Mouse (Mus musculus) MEL (cell line): ENCODE measurements around the gene Plk1. TPM values are rescaled to one million over a fixed set of nuclear protein-coding genes. Genes with fewer than 3 reads are reported as not detected.

Experiments
- DNase-seq: peaks from one replicate; pipeline ENCODE4 v3.0.0; 2011; ENCODE audit warnings: low read depth, low spot score
- H3K27ac ChIP-seq: 2 replicates; pipeline ENCODE4 v1.5.1; 2012; ENCODE audit warnings: low read depth, mild to moderate bottlenecking, control low read depth, low read length, moderate library complexity; ENCODE audit not compliant: control insufficient read depth
- H3K27me3 ChIP-seq, 2 experiments: fragments of 150-350 bp in 1 of 2; sonication (generic) in 1 of 2; 2 replicates each; pipeline ENCODE4 v1.6.1; 2012; ENCODE audit warnings: low read length in 2 of 2, mild to moderate bottlenecking in 2 of 2, improper control_type of control experiment in 1 of 2, moderate library complexity in 1 of 2; ENCODE audit not compliant: insufficient read depth in 2 of 2, control insufficient read depth in 1 of 2
- H3K36me3 ChIP-seq, 2 experiments: 2 replicates each; pipeline ENCODE4 v1.6.1; 2012 to 2014; ENCODE audit warnings: low read length in 2 of 2, improper control_type of control experiment in 1 of 2, inconsistent platforms in 1 of 2, mild to moderate bottlenecking in 1 of 2; ENCODE audit not compliant: insufficient read depth in 2 of 2, control insufficient read depth in 1 of 2
- H3K4me1 ChIP-seq, 2 experiments: fragments of 150-350 bp in 1 of 2; sonication (generic) in 1 of 2; 2 replicates each; pipeline ENCODE4 v1.6.1; 2012; ENCODE audit warnings: low read length in 2 of 2, improper control_type of control experiment in 1 of 2, mild to moderate bottlenecking in 1 of 2; ENCODE audit not compliant: insufficient read depth in 2 of 2, control insufficient read depth in 1 of 2
- H3K4me3 ChIP-seq, 2 experiments: fragments of 150-350 bp in 1 of 2; sonication (generic) in 1 of 2; 2 replicates each; pipeline ENCODE4 v1.5.1; 2012; ENCODE audit warnings: low read depth in 2 of 2, low read length in 2 of 2, mild to moderate bottlenecking in 2 of 2, moderate library complexity in 2 of 2, control low read depth in 1 of 2, improper control_type of control experiment in 1 of 2; ENCODE audit not compliant: control insufficient read depth in 1 of 2, insufficient read depth in 1 of 2
- H3K79me2 ChIP-seq: 2 replicates; pipeline ENCODE4 v1.6.1; 2012; ENCODE audit warnings: mild to moderate bottlenecking, low read length, moderate library complexity; ENCODE audit not compliant: control insufficient read depth, poor library complexity, insufficient read depth
- H3K9ac ChIP-seq: 2 replicates; pipeline ENCODE4 v1.6.1; 2012; ENCODE audit warnings: low read depth, mild to moderate bottlenecking, control low read depth, low read length, moderate library complexity; ENCODE audit not compliant: control insufficient read depth, poor library complexity, severe bottlenecking
- H3K9me3 ChIP-seq: fragments of 150-350 bp; sonication (generic); replicated peaks from 2 replicates; pipeline ENCODE4 v1.6.1; 2012; ENCODE audit warnings: mild to moderate bottlenecking, low read length, improper control_type of control experiment, moderate library complexity; ENCODE audit not compliant: insufficient read depth
- CHD1 ChIP-seq: IDR thresholded peaks from 2 replicates; pipeline ENCODE4 v1.6.1; 2012; ENCODE audit warnings: low read depth, mild to moderate bottlenecking, inconsistent platforms, low read length, improper control_type of control experiment
- CHD2 ChIP-seq: IDR thresholded peaks from 2 replicates; pipeline ENCODE4 v1.6.1; 2011; ENCODE audit warnings: low read length, improper control_type of control experiment
- CTCF ChIP-seq, 3 experiments: IDR thresholded peaks in 2 of 3; conservative IDR thresholded peaks in 1 of 3; 2 replicates each; pipeline ENCODE4 v1.5.1; 2011 to 2012; ENCODE audit warnings: low read length in 3 of 3, low read depth in 2 of 3, mild to moderate bottlenecking in 2 of 3, improper control_type of control experiment in 1 of 3, inconsistent platforms in 1 of 3, mixed read lengths in 1 of 3, moderate library complexity in 1 of 3; ENCODE audit not compliant: control insufficient read depth in 1 of 3, insufficient read depth in 1 of 3, poor library complexity in 1 of 3, severe bottlenecking in 1 of 3
- EP300 ChIP-seq, 2 experiments: IDR thresholded peaks; 2 replicates each; pipeline ENCODE4 v1.6.1; 2011; ENCODE audit warnings: improper control_type of control experiment in 2 of 2, low read length in 2 of 2, low read depth in 1 of 2, mild to moderate bottlenecking in 1 of 2
- ETS1 ChIP-seq: IDR thresholded peaks from 2 replicates; pipeline ENCODE4 v1.6.1; 2012; ENCODE audit warnings: low read depth, mild to moderate bottlenecking, inconsistent platforms, low read length, improper control_type of control experiment, moderate library complexity
- GATA1 ChIP-seq: IDR thresholded peaks from 2 replicates; pipeline ENCODE4 v1.6.1; 2011; ENCODE audit warnings: low read depth, low read length, improper control_type of control experiment
- HCFC1 ChIP-seq: IDR thresholded peaks from 2 replicates; pipeline ENCODE4 v1.6.1; 2012; ENCODE audit warnings: low read depth, mild to moderate bottlenecking, inconsistent platforms, low read length, improper control_type of control experiment, moderate library complexity
- JUND ChIP-seq: IDR thresholded peaks from 2 replicates; pipeline ENCODE4 v1.6.1; 2011; ENCODE audit warnings: low read depth, mild to moderate bottlenecking, improper control_type of control experiment, low read length
- KAT2A ChIP-seq: conservative IDR thresholded peaks from 2 replicates; pipeline ENCODE4 v1.6.1; 2012; ENCODE audit warnings: low read depth, low read length, improper control_type of control experiment, inconsistent platforms
- MAFK ChIP-seq: IDR thresholded peaks from 2 replicates; pipeline ENCODE4 v1.6.1; 2011; ENCODE audit warnings: low read depth, mild to moderate bottlenecking, low read length, improper control_type of control experiment, borderline replicate concordance
- MAX ChIP-seq: IDR thresholded peaks from 2 replicates; pipeline ENCODE4 v1.6.1; 2011; ENCODE audit warnings: low read length, improper control_type of control experiment
- MAZ ChIP-seq: IDR thresholded peaks from 2 replicates; pipeline ENCODE4 v1.6.1; 2012; ENCODE audit warnings: low read depth, mild to moderate bottlenecking, inconsistent platforms, low read length, improper control_type of control experiment
- MEF2A ChIP-seq: IDR thresholded peaks from 2 replicates; pipeline ENCODE4 v1.6.1; 2014; ENCODE audit warnings: low read depth, mild to moderate bottlenecking, inconsistent platforms, low read length, improper control_type of control experiment; ENCODE audit not compliant: poor library complexity, insufficient replicate concordance, severe bottlenecking; ENCODE audit errors: extremely low read depth
- MXI1 ChIP-seq: IDR thresholded peaks from 2 replicates; pipeline ENCODE4 v1.6.1; 2011; ENCODE audit warnings: mild to moderate bottlenecking, low read depth, low read length, improper control_type of control experiment
- MYC ChIP-seq: IDR thresholded peaks from 2 replicates; pipeline ENCODE4 v1.6.1; 2011; ENCODE audit warnings: low read depth, mild to moderate bottlenecking, low read length, improper control_type of control experiment, moderate library complexity
- NELFE ChIP-seq: IDR thresholded peaks from 2 replicates; pipeline ENCODE4 v1.6.1; 2011; ENCODE audit warnings: low read depth, low read length, improper control_type of control experiment
- NRF1 ChIP-seq: IDR thresholded peaks from 2 replicates; pipeline ENCODE4 v1.6.1; 2014; ENCODE audit warnings: low read depth, mild to moderate bottlenecking, inconsistent platforms, low read length, improper control_type of control experiment, moderate library complexity; ENCODE audit not compliant: poor library complexity, insufficient read depth, severe bottlenecking
- POLR2A ChIP-seq, 2 experiments: IDR thresholded peaks; 2 replicates each; pipeline ENCODE4 v1.6.1; 2011 to 2012; ENCODE audit warnings: low read length in 2 of 2, mild to moderate bottlenecking in 2 of 2, control low read depth in 1 of 2, improper control_type of control experiment in 1 of 2, low read depth in 1 of 2, moderate library complexity in 1 of 2; ENCODE audit not compliant: control insufficient read depth in 1 of 2, insufficient read depth in 1 of 2, poor library complexity in 1 of 2
- POLR2AphosphoS2 ChIP-seq: IDR thresholded peaks from 2 replicates; pipeline ENCODE4 v1.6.1; 2011; ENCODE audit warnings: low read length, improper control_type of control experiment
- POLR2AphosphoS5 ChIP-seq: IDR thresholded peaks from 2 replicates; pipeline ENCODE4 v1.6.1; 2012; ENCODE audit warnings: low read depth, borderline replicate concordance, mild to moderate bottlenecking, inconsistent platforms, low read length, moderate library complexity, mixed read lengths
- RAD21 ChIP-seq: IDR thresholded peaks from 2 replicates; pipeline ENCODE4 v1.6.1; 2011; ENCODE audit warnings: mild to moderate bottlenecking, low read depth, low read length, improper control_type of control experiment
- RCOR1 ChIP-seq: IDR thresholded peaks from 2 replicates; pipeline ENCODE4 v1.6.1; 2012; ENCODE audit warnings: low read depth, mild to moderate bottlenecking, inconsistent platforms, low read length, improper control_type of control experiment
- SIN3A ChIP-seq: IDR thresholded peaks from 2 replicates; pipeline ENCODE4 v1.6.1; 2012; ENCODE audit warnings: low read length, improper control_type of control experiment, inconsistent platforms
- SMC3 ChIP-seq: IDR thresholded peaks from 2 replicates; pipeline ENCODE4 v1.6.1; 2011; ENCODE audit warnings: low read depth, low read length, improper control_type of control experiment
- TAL1 ChIP-seq: IDR thresholded peaks from 2 replicates; pipeline ENCODE4 v1.6.1; 2012; ENCODE audit warnings: mild to moderate bottlenecking, inconsistent platforms, low read length, moderate library complexity, mixed read lengths
- TBP ChIP-seq: IDR thresholded peaks from 2 replicates; pipeline ENCODE4 v1.8.0; 2011; ENCODE audit warnings: low read depth, low read length, improper control_type of control experiment
- TCF12 ChIP-seq: IDR thresholded peaks from 2 replicates; pipeline ENCODE4 v1.6.1; 2014; ENCODE audit warnings: low read depth, mild to moderate bottlenecking, inconsistent platforms, low read length, improper control_type of control experiment, moderate library complexity
- UBTF ChIP-seq: IDR thresholded peaks from 2 replicates; pipeline ENCODE4 v1.6.1; 2012; ENCODE audit warnings: low read depth, mild to moderate bottlenecking, inconsistent platforms, low read length, improper control_type of control experiment, moderate library complexity, borderline replicate concordance; ENCODE audit not compliant: insufficient read depth
- USF1 ChIP-seq: IDR thresholded peaks from 2 replicates; pipeline ENCODE4 v1.6.1; 2014; ENCODE audit warnings: low read depth, mild to moderate bottlenecking, inconsistent platforms, low read length, improper control_type of control experiment, moderate library complexity
- USF2 ChIP-seq, 2 experiments: IDR thresholded peaks; 2 replicates each; pipeline ENCODE4 v1.6.1; 2011 to 2012; ENCODE audit warnings: improper control_type of control experiment in 2 of 2, low read length in 2 of 2, borderline replicate concordance in 1 of 2, inconsistent platforms in 1 of 2, low read depth in 1 of 2, mild to moderate bottlenecking in 1 of 2; ENCODE audit not compliant: insufficient read depth in 1 of 2
- ZC3H11A ChIP-seq: IDR thresholded peaks from 2 replicates; pipeline ENCODE4 v1.6.1; 2012; ENCODE audit warnings: low read depth, mild to moderate bottlenecking, inconsistent platforms, low read length, improper control_type of control experiment
- ZKSCAN1 ChIP-seq: IDR thresholded peaks from 2 replicates; pipeline ENCODE4 v1.6.1; 2012; ENCODE audit warnings: low read depth, mild to moderate bottlenecking, inconsistent platforms, low read length, improper control_type of control experiment, moderate library complexity
- ZMIZ1 ChIP-seq: IDR thresholded peaks from 2 replicates; pipeline ENCODE4 v1.6.1; 2012; ENCODE audit warnings: low read depth, mild to moderate bottlenecking, inconsistent platforms, low read length, improper control_type of control experiment, moderate library complexity
- ZNF384 ChIP-seq: IDR thresholded peaks from 2 replicates; pipeline ENCODE4 v1.6.1; 2012; ENCODE audit warnings: low read depth, mild to moderate bottlenecking, inconsistent platforms, low read length, improper control_type of control experiment
- polyA plus RNA-seq, 2 experiments: library from polyadenylated mRNA; stranded (reverse) in 1 of 2; unstranded in 1 of 2; fragments of >175 nt in 1 of 2; fragments of >200 nt in 1 of 2; gene quantifications; 2 replicates each; pipeline versions ENCODE4 v1.2.1 to v1.2.4; 2012; ENCODE audit warnings: low replicate concordance in 2 of 2, low read depth in 1 of 2; ENCODE audit not compliant: insufficient read length in 2 of 2, insufficient read depth in 1 of 2, missing spikeins in 1 of 2
- total RNA-seq: library from RNA; depleted of rRNA; stranded (reverse); fragments of 300-350 nt; gene quantifications from 2 replicates; pipeline ENCODE4 v1.2.3, GENCODE M21; 2012; rRNA removed

The Plk1 gene
- total RNA-seq (46.7 and 67.8 TPM in 2 replicates), polyA plus RNA-seq (100 to 1,000 TPM; 157 to 244 TPM)

DNA sequence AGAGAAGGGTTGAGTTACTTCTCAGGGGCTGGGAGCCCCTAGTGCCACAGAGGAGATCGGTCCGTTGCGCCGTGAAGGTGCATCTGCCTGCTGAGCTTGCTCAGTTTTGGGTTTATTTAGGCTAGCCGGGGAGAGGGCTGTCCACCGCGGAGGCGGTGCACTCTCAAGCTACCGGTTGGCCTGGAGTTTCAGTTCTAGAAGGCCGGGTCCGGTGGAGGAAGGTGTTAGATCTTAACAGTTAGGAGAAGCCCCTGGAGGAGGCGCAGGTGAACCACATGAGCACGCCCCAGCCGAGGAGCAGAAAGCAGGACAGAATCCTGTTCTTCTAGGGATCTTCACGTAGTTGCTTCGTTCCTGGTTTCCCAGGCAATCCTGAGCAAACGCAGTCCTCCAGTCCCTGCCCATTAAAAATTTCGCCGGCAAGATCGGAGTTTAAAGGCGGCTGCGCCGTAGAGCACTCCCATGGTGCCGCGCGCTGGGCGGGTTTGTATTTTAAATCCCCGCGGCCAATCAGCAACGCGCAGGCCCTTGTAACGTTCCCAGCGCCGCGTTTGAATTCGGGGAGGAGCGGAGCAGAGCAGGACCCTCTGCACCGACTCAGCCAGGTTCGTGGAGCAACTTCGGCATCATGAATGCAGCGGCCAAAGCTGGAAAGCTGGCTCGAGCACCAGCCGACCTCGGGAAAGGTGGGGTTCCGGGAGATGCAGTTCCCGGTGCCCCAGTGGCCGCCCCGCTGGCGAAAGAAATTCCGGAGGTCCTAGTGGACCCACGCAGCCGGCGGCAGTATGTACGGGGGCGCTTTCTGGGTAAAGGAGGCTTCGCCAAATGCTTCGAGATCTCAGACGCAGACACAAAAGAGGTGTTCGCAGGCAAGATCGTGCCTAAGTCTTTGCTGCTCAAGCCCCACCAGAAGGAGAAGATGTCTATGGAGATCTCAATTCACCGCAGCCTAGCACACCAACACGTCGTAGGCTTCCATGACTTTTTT is at the start of gene Plk1:
Gene Plk1, plus strand, starts transcription at position 525 of the 988 bp plus-strand sequence.
- Histone ChIP-seq H3K27me3 (no peaks in the 10 kb centered on the region), H3K36me3 (peaks cover 3 to 19% of the 10 kb centered on the region in 2 experiments), H3K27ac (peak within 1 kb of the TSS; percentile 85), H3K9me3 (no peaks in the 10 kb centered on the region), H3K4me3 (peak within 1 kb of the TSS; percentile 65 to 98), H3K9ac (peak within 1 kb of the TSS; percentile 94), H3K4me1 (peaks cover 8 to 19% of the 10 kb centered on the region in 2 experiments; a peak in 3 of 4 replicates), H3K79me2 (peaks cover 48% of the 10 kb centered on the region)
- DNase-seq = peak; percentile 95
- TF ChIP-seq HCFC1 = peak; percentile 81
- peak; percentile 60; the same call in 1 of the 2 replicates for TF ChIP-seq MAX
- TF ChIP-seq RCOR1 = no peak
- TF ChIP-seq NRF1 = peak; percentile 69
- TF ChIP-seq SMC3 = no peak
- TF ChIP-seq TAL1 = no peak
- no peak for TF ChIP-seq USF2 (IDR thresholded peaks at IDR 0.05; ENCODE audit: borderline replicate concordance in 1 of 2, insufficient read depth in 1 of 2, low read depth in 1 of 2, low read length in 2 of 2)
- no peak for TF ChIP-seq GATA1
- TF ChIP-seq RAD21 = no peak
- TF ChIP-seq MAFK = no peak
- peak; percentile 76 for TF ChIP-seq POLR2AphosphoS2
- 0 out of 2 replicates have a peak, but pooled peaks have one; percentile 50 for TF ChIP-seq UBTF
- peak; percentile 44; the same call in 1 of the 2 replicates for TF ChIP-seq MYC
- peak; percentile 78 to 88 for TF ChIP-seq POLR2A (IDR thresholded peaks at IDR 0.05; ENCODE audit: control insufficient read depth in 1 of 2, insufficient read depth in 1 of 2, low read depth in 1 of 2, low read length in 2 of 2, poor library complexity in 1 of 2)
- TF ChIP-seq CHD2 = no peak
- no peak for TF ChIP-seq ZKSCAN1
- TF ChIP-seq SIN3A = peak; percentile 96
- TF ChIP-seq MXI1 = peak; percentile 77
- no peak for TF ChIP-seq CTCF (IDR thresholded peaks at IDR 0.05 in 2 of 3, conservative IDR thresholded peaks at IDR 0.05 in 1 of 3; ENCODE audit: control insufficient read depth in 1 of 3, insufficient read depth in 1 of 3, low read depth in 2 of 3, low read length in 3 of 3, poor library complexity in 1 of 3, severe bottlenecking in 1 of 3)
- peak; percentile 52; the same call in 1 of the 2 replicates for TF ChIP-seq MAZ
- TF ChIP-seq NELFE = peak; percentile 80
- TF ChIP-seq CHD1 = peak; percentile 55; the same call in 1 of the 2 replicates
- TF ChIP-seq KAT2A = no peak; the same call in 1 of the 2 replicates
- no peak for TF ChIP-seq ETS1
- TF ChIP-seq JUND = no peak
- TF ChIP-seq TCF12 = peak; percentile 37; the same call in 1 of the 2 replicates
- peak; percentile 77; the same call in 1 of the 2 replicates for TF ChIP-seq ZMIZ1
- TF ChIP-seq EP300 (IDR thresholded peaks at IDR 0.05; ENCODE audit: low read depth in 1 of 2, low read length in 2 of 2) = no peak
- no peak for TF ChIP-seq ZC3H11A
- TF ChIP-seq MEF2A = no peak
- TF ChIP-seq TBP = peak; percentile 70; the same call in 1 of the 2 replicates
- TF ChIP-seq ZNF384 = no peak
- TF ChIP-seq POLR2AphosphoS5 = no peak
- no peak for TF ChIP-seq USF1
